Mouse (Mus musculus): ENCODE measurements around the gene Grk3.

Gene Grk3

GRCm38 (mm10) chr5:112870729-112871128, 144.9 kb downstream of the Grk3 start:
- peak; percentile 44 to 66 for DNase-seq (ENCODE audit: low spot score in 2 of 2)

GRCm38 (mm10) chr5:112868620-112869019, 147.0 kb downstream of the Grk3 start:
- DNase-seq (ENCODE audit: low spot score in 2 of 2), result no peak

- no peak for DNase-seq (ENCODE audit: low spot score in 2 of 2)
Measured at GRCm38 (mm10) chr5:112864719-112865367, 150.7 kb downstream of the Grk3 start.
